Mouse (Mus musculus) forebrain, embryonic 15.5 days (tissue): ENCODE data around the gene Fahd1. TPM values are rescaled to one million over a fixed set of nuclear protein-coding genes. Genes with fewer than 3 reads are reported as not detected.

Source experiments
- ATAC-seq: fragments of 200-750 bp; cut with Nextera tagmentation; replicated peaks from 2 replicates; pipeline ENCODE4 v1.8.0; 2017; ENCODE audit warnings: mild to moderate bottlenecking, moderate TSS enrichment, moderate library complexity
- H3K27ac ChIP-seq: fragments of 300-500 bp; sonication (generic); replicated peaks from 2 replicates; pipeline ENCODE4 v1.5.1; 2015; ENCODE audit warnings: mild to moderate bottlenecking, inconsistent platforms
- H3K27me3 ChIP-seq: fragments of 300-500 bp; sonication (generic); 2 replicates; pipeline ENCODE4 v1.6.1; 2015; ENCODE audit warnings: inconsistent platforms
- H3K36me3 ChIP-seq: fragments of 300-500 bp; sonication (generic); 2 replicates; pipeline ENCODE4 v1.6.1; 2015; ENCODE audit warnings: mild to moderate bottlenecking, inconsistent platforms
- H3K4me1 ChIP-seq: fragments of 300-500 bp; sonication (generic); 2 replicates; pipeline ENCODE4 v1.6.1; 2015; ENCODE audit warnings: inconsistent platforms
- H3K4me2 ChIP-seq: fragments of 300-500 bp; sonication (generic); replicated peaks from 2 replicates; pipeline ENCODE4 v1.6.1; 2015; ENCODE audit warnings: mild to moderate bottlenecking, inconsistent platforms
- H3K4me3 ChIP-seq: fragments of 300-500 bp; sonication (generic); 2 replicates; pipeline ENCODE4 v1.5.1; 2015; ENCODE audit warnings: mild to moderate bottlenecking, inconsistent platforms
- H3K9ac ChIP-seq: fragments of 300-500 bp; sonication (generic); replicated peaks from 2 replicates; pipeline ENCODE4 v1.6.1; 2015; ENCODE audit warnings: mild to moderate bottlenecking, inconsistent platforms
- H3K9me3 ChIP-seq: fragments of 300-500 bp; sonication (generic); 2 replicates; pipeline ENCODE4 v1.6.1; 2016; ENCODE audit warnings: inconsistent platforms
- WGBS: fragments of 180-500 bp; shearing (Covaris S2); methylation state at CpG from one replicate; pipeline ENCODE4 v1.1.7; 2015; ENCODE audit warnings: mixed read lengths; 5-methylcytosine and 5-hydroxymethylcytosine counted together
- polyA plus RNA-seq: library from polyadenylated mRNA; unstranded; fragments of >200 nt; fragmentation: Nextera tagmentation; extraction: Ambion mirVana; gene quantifications from 2 replicates; pipeline ENCODE4 v1.2.1, GENCODE M21; 2015

Gene Fahd1
- polyA plus RNA-seq, 1 experiment from 2014 or later: 16.0 TPM

GRCm38 (mm10) chr17:24856589-24856988 lies 6.4 kb upstream of the Fahd1 start:
- no peak for ATAC-seq
- no peak overlapping the region for H3K27ac ChIP-seq
- H3K4me1 ChIP-seq: 0 out of 2 replicates have a peak, but pooled peaks cover 2% of the 10 kb centered on the region
- H3K9ac ChIP-seq: no peak overlapping the region
- H3K4me3 ChIP-seq: no peak overlapping the region
- H3K4me2 ChIP-seq: no peak overlapping the region
- H3K9me3 ChIP-seq: no peaks in the 10 kb centered on the region
- H3K36me3 ChIP-seq: peaks cover 15% of the 10 kb centered on the region
- H3K27me3 ChIP-seq: no peaks in the 10 kb centered on the region
- 90% methylated on average over 13 of the region's 13 CpGs for WGBS

GRCm38 (mm10) chr17:24855838-24856464 lies 5.8 kb upstream of the Fahd1 start:
- Histone ChIP-seq H3K4me1 (peaks cover 8% of the 10 kb centered on the region), H3K36me3 (peaks cover 11% of the 10 kb centered on the region), H3K4me3 (no peak overlapping the region), H3K9ac (no peak overlapping the region), H3K27me3 (no peaks in the 10 kb centered on the region), H3K27ac (no peak overlapping the region), H3K4me2 (no peak overlapping the region), H3K9me3 (no peaks in the 10 kb centered on the region)
- no peak for ATAC-seq
- 87% methylated on average over 3 of the region's 3 CpGs for WGBS

- Histone ChIP-seq H3K27ac (no peak overlapping the region), H3K27me3 (no peaks in the 10 kb centered on the region), H3K4me3 (peak overlapping the region; percentile 80), H3K9me3 (no peaks in the 10 kb centered on the region), H3K4me1 (peaks cover 27% of the 10 kb centered on the region), H3K36me3 (peaks cover 11% of the 10 kb centered on the region), H3K9ac (peak overlapping the region; percentile 75; the same call in 1 of the 2 replicates), H3K4me2 (peak overlapping the region; percentile 97)
- no peak for ATAC-seq
- WGBS: 79% methylated on average over 10 of the region's 10 CpGs
These were observed 1.4 kb upstream of the Fahd1 start for GRCm38 (mm10) chr17:24851381-24852125.

GRCm38 (mm10) chr17:24850773-24851127 lies 586 bp upstream of the Fahd1 start:
- Histone ChIP-seq H3K9me3 (no peaks in the 10 kb centered on the region), H3K4me3 (peak overlapping the region; percentile 80), H3K4me1 (peaks cover 27% of the 10 kb centered on the region), H3K4me2 (peak overlapping the region; percentile 97), H3K27ac (peak overlapping the region; percentile 62), H3K9ac (peak overlapping the region; percentile 75), H3K36me3 (peaks cover 11% of the 10 kb centered on the region), H3K27me3 (no peaks in the 10 kb centered on the region)
- ATAC-seq: no peak
- under 1% methylated on average over 20 of the region's 20 CpGs for WGBS

- peak overlapping the region; percentile 81 for H3K9ac ChIP-seq
- H3K9me3 ChIP-seq: no peaks in the 10 kb centered on the region
- H3K27me3 ChIP-seq: no peaks in the 10 kb centered on the region
- H3K27ac ChIP-seq: peak overlapping the region; percentile 94
- no peak for ATAC-seq
- under 1% methylated on average over 21 of the region's 21 CpGs for WGBS
- peak overlapping the region; percentile 80 for H3K4me3 ChIP-seq
- H3K36me3 ChIP-seq: peaks cover 11% of the 10 kb centered on the region
- peaks cover 27% of the 10 kb centered on the region for H3K4me1 ChIP-seq
- H3K4me2 ChIP-seq: peak overlapping the region; percentile 97
These were observed 465 bp downstream of the Fahd1 start for GRCm38 (mm10) chr17:24849733-24850064.

- H3K27me3 ChIP-seq: no peaks in the 10 kb centered on the region
- no peak for ATAC-seq
- no peak overlapping the region for H3K9ac ChIP-seq
- H3K4me2 ChIP-seq: peak overlapping the region; percentile 97; the same call in 1 of the 2 replicates
- peaks cover 27% of the 10 kb centered on the region for H3K4me1 ChIP-seq
- 0 out of 2 replicates have a peak overlapping the region, but pooled peaks have one; percentile 2 for H3K4me3 ChIP-seq
- H3K9me3 ChIP-seq: no peaks in the 10 kb centered on the region
- no peak overlapping the region for H3K27ac ChIP-seq
- H3K36me3 ChIP-seq: peaks cover 3% of the 10 kb centered on the region
These were observed 1.5 kb downstream of the Fahd1 start for GRCm38 (mm10) chr17:24848600-24849031.

GRCm38 (mm10) chr17:24847386-24847785 lies 2.8 kb downstream of the Fahd1 start:
- Histone ChIP-seq H3K9me3 (no peaks in the 10 kb centered on the region), H3K4me3 (no peak overlapping the region), H3K9ac (no peak overlapping the region), H3K27me3 (no peaks in the 10 kb centered on the region), H3K27ac (no peak overlapping the region), H3K4me2 (no peak overlapping the region), H3K4me1 (peaks cover 27% of the 10 kb centered on the region), H3K36me3 (no peaks in the 10 kb centered on the region)
- WGBS: 98% methylated on average over 1 of the region's 1 CpGs
- ATAC-seq: no peak

- ATAC-seq: no peak
These were observed 5.6 kb downstream of the Fahd1 start for GRCm38 (mm10) chr17:24844525-24844924.

GRCm38 (mm10) chr17:24842631-24843030 lies 7.5 kb downstream of the Fahd1 start:
- WGBS: 61% methylated on average over 2 of the region's 2 CpGs

More at GRCm38 (mm10) chr17:24844525-24844924, 5.6 kb downstream of the Fahd1 start:
- Histone ChIP-seq H3K4me3 (no peak overlapping the region), H3K27me3 (peaks cover 5% of the 10 kb centered on the region; the same call in 1 of the 2 replicates), H3K4me2 (no peak overlapping the region), H3K9ac (no peak overlapping the region), H3K36me3 (no peaks in the 10 kb centered on the region), H3K4me1 (peaks cover 14% of the 10 kb centered on the region), H3K9me3 (no peaks in the 10 kb centered on the region), H3K27ac (no peak overlapping the region)
- WGBS: 55% methylated on average over 9 of the region's 9 CpGs

GRCm38 (mm10) chr17:24841133-24841532 lies 9.0 kb downstream of the Fahd1 start:
- no peaks in the 10 kb centered on the region for H3K9me3 ChIP-seq
- no peaks in the 10 kb centered on the region for H3K36me3 ChIP-seq
- no peak overlapping the region for H3K9ac ChIP-seq
- 51% methylated on average over 4 of the region's 4 CpGs for WGBS
- no peaks in the 10 kb centered on the region for H3K4me1 ChIP-seq
- no peak overlapping the region for H3K4me3 ChIP-seq
- H3K4me2 ChIP-seq: no peak overlapping the region
- peaks cover 5% of the 10 kb centered on the region; the same call in 1 of the 2 replicates for H3K27me3 ChIP-seq
- H3K27ac ChIP-seq: no peak overlapping the region
- ATAC-seq: no peak

More at GRCm38 (mm10) chr17:24842631-24843030, 7.5 kb downstream of the Fahd1 start:
- no peaks in the 10 kb centered on the region for H3K36me3 ChIP-seq
- no peak overlapping the region for H3K4me2 ChIP-seq
- H3K27ac ChIP-seq: no peak overlapping the region
- ATAC-seq: no peak
- H3K9me3 ChIP-seq: no peaks in the 10 kb centered on the region
- no peak overlapping the region for H3K9ac ChIP-seq
- H3K27me3 ChIP-seq: peaks cover 5% of the 10 kb centered on the region; the same call in 1 of the 2 replicates
- no peak overlapping the region for H3K4me3 ChIP-seq
- no peaks in the 10 kb centered on the region for H3K4me1 ChIP-seq

- H3K4me2 ChIP-seq: no peak overlapping the region
- H3K4me3 ChIP-seq: no peak overlapping the region
- no peaks in the 10 kb centered on the region for H3K4me1 ChIP-seq
- WGBS: 67% methylated on average over 5 of the region's 5 CpGs
- no peak for ATAC-seq
- peaks cover 5% of the 10 kb centered on the region; the same call in 1 of the 2 replicates for H3K27me3 ChIP-seq
- H3K9me3 ChIP-seq: no peaks in the 10 kb centered on the region
- no peak overlapping the region for H3K27ac ChIP-seq
- H3K9ac ChIP-seq: no peak overlapping the region
- H3K36me3 ChIP-seq: no peaks in the 10 kb centered on the region
These were observed 9.8 kb downstream of the Fahd1 start for GRCm38 (mm10) chr17:24840341-24840740.

GRCm38 (mm10) chr17:24839842-24840241 lies 10.3 kb downstream of the Fahd1 start, which contains the start of gene Hagh:
Gene Hagh, plus strand, starts transcription at chr17:24840143.
- 75% methylated on average over 8 of the region's 8 CpGs for WGBS
- H3K9me3 ChIP-seq: no peaks in the 10 kb centered on the region
- H3K36me3 ChIP-seq: no peaks in the 10 kb centered on the region
- no peak for ATAC-seq
- H3K4me1 ChIP-seq: no peaks in the 10 kb centered on the region
- peaks cover 5% of the 10 kb centered on the region; the same call in 1 of the 2 replicates for H3K27me3 ChIP-seq
- no peak within 1 kb of the TSS for H3K9ac ChIP-seq
- no peak within 1 kb of the TSS for H3K27ac ChIP-seq
- no peak within 1 kb of the TSS for H3K4me3 ChIP-seq
- H3K4me2 ChIP-seq: no peak within 1 kb of the TSS
